In the genomic region with DNA sequence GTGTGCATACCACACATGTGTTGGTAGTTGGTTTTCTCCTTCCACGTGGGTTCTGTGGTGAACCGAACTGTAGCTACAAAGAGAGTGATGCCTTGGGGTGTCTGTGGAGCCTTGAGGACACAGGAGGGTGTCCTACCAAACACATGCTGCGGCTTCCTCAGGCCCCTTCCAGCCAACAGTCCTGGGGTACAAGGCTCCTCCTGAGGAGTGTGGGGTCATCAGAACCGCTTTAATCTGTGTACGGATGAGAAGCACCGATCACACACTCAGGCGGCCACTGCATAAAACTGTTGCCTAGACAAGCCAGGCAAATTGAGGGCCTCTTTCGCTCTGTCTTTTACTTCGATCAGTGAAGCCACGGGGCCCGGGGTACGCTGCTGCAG, we compare ENCODE assay signal across 8 mouse cellular contexts. TPM values are rescaled to one million over a fixed set of nuclear protein-coding genes. Genes with fewer than 3 reads are reported as not detected.
DNase-seq lines count a peak whose midpoint lies in the region; ATAC-seq lines count a peak whose summit lies in the region.

No protein-coding gene starts in this region.

- H3K4me1 ChIP-seq in kidney, embryonic 14.5 days (ENCODE audit: control insufficient read depth, insufficient read depth, low read length): peaks cover 25% of the 10 kb centered on the region
- H3K4me1 ChIP-seq in liver, embryonic 15.5 days (replicated peaks): peaks cover 45% of the 10 kb centered on the region
- peaks cover 35% of the 10 kb centered on the region for H3K4me1 ChIP-seq in neural tube, embryonic 15.5 days

- peak overlapping the region; percentile 42 for H3K4me3 ChIP-seq in kidney, embryonic 14.5 days (ENCODE audit: low read length)
- peak overlapping the region; percentile 61 for H3K4me3 ChIP-seq in liver, embryonic 15.5 days (replicated peaks)
- peak overlapping the region; percentile 45 for H3K4me3 ChIP-seq in neural tube, embryonic 15.5 days (replicated peaks)

- peak; percentile 55 for DNase-seq in layer of hippocampus, adult 11-12 months (ENCODE audit: low spot score)
- no peak for DNase-seq in layer of hippocampus, adult 9-10 months (ENCODE audit: low spot score)
- DNase-seq in cerebellum, adult 9-11 months: peak; percentile 71
- DNase-seq in heart, adult 9 months (ENCODE audit: low spot score in 2 of 2): peak; percentile 33 to 52
- peak; percentile 26 to 27 for DNase-seq in urinary bladder, postnatal 36 days (ENCODE audit: low spot score in 2 of 2)

- no peak for ATAC-seq in kidney, embryonic 14.5 days (ENCODE audit: low FRiP score, low TSS enrichment)
- ATAC-seq in liver, embryonic 15.5 days (ENCODE audit: insufficient read depth): no peak
- ATAC-seq in neural tube, embryonic 15.5 days (ENCODE audit: low FRiP score): no peak

- peak overlapping the region; percentile 89 for H3K27ac ChIP-seq in kidney, embryonic 14.5 days (ENCODE audit: low read depth, low read length)
- peak overlapping the region; percentile 84 for H3K27ac ChIP-seq in liver, embryonic 15.5 days (replicated peaks)
- peak overlapping the region; percentile 95 for H3K27ac ChIP-seq in neural tube, embryonic 15.5 days (replicated peaks)

- peak overlapping the region; percentile 58 for H3K9ac ChIP-seq in kidney, embryonic 14.5 days (ENCODE audit: low read depth, low read length)
- H3K9ac ChIP-seq in liver, embryonic 15.5 days: peak overlapping the region; percentile 59
- H3K9ac ChIP-seq in neural tube, embryonic 15.5 days (replicated peaks): peak overlapping the region; percentile 53

- H3K27me3 ChIP-seq in kidney, embryonic 14.5 days (ENCODE audit: control insufficient read depth, insufficient read depth, low read length): no peaks in the 10 kb centered on the region
- H3K27me3 ChIP-seq in liver, embryonic 15.5 days: no peaks in the 10 kb centered on the region
- no peaks in the 10 kb centered on the region for H3K27me3 ChIP-seq in neural tube, embryonic 15.5 days (replicated peaks)

- H3K4me2 ChIP-seq in kidney, embryonic 14.5 days (replicated peaks; ENCODE audit: low read depth, low read length): peak overlapping the region; percentile 68
- peak overlapping the region; percentile 98 for H3K4me2 ChIP-seq in liver, embryonic 15.5 days
- H3K4me2 ChIP-seq in neural tube, embryonic 15.5 days: peak overlapping the region; percentile 63

- no peaks in the 10 kb centered on the region for H3K9me3 ChIP-seq in kidney, embryonic 14.5 days (ENCODE audit: control insufficient read depth, low read length)
- no peaks in the 10 kb centered on the region for H3K9me3 ChIP-seq in liver, embryonic 15.5 days (replicated peaks)
- H3K9me3 ChIP-seq in neural tube, embryonic 15.5 days (replicated peaks): no peaks in the 10 kb centered on the region

- no peaks in the 10 kb centered on the region for H3K36me3 ChIP-seq in kidney, embryonic 14.5 days (ENCODE audit: control insufficient read depth, insufficient read depth, low read length)
- no peaks in the 10 kb centered on the region for H3K36me3 ChIP-seq in liver, embryonic 15.5 days (replicated peaks)
- no peaks in the 10 kb centered on the region for H3K36me3 ChIP-seq in neural tube, embryonic 15.5 days

- 21% methylated on average over 12 of the region's 12 CpGs for WGBS in kidney, embryonic 14.5 days
- WGBS in liver, embryonic 15.5 days (ENCODE audit: insufficient replicate concordance): 10% methylated on average over 12 of the region's 12 CpGs
- 14% methylated on average over 12 of the region's 12 CpGs for whole genome bisulfite sequencing in neural tube, embryonic 15.5 days

RNA-seq across cellular contexts. Expression of a gene that starts 0.9 kb away (rescaled TPM):
- 27.1 and 44.0 TPM in 2 replicates for polyA plus RNA-seq in kidney, embryonic 14.5 days (2014; fragmentation: Nextera tagmentation; extraction: Ambion mirVana)
- 9.8 and 10.1 TPM in 2 replicates for polyA plus RNA-seq in liver, embryonic 15.5 days (2015; fragmentation: Nextera tagmentation; extraction: Ambion mirVana)
- polyA plus RNA-seq in neural tube, embryonic 15.5 days (2015; fragmentation: Nextera tagmentation; extraction: Ambion mirVana): 42.7 and 43.4 TPM in 2 replicates

RNA-seq across cellular contexts. Expression of a gene that starts 43.7 kb away (rescaled TPM):
- 231 and 270 TPM in 2 replicates for polyA plus RNA-seq in kidney, embryonic 14.5 days (2014; fragmentation: Nextera tagmentation; extraction: Ambion mirVana)
- polyA plus RNA-seq in liver, embryonic 15.5 days (2015; fragmentation: Nextera tagmentation; extraction: Ambion mirVana): 160 TPM in 2 replicates
- polyA plus RNA-seq in neural tube, embryonic 15.5 days (2015; fragmentation: Nextera tagmentation; extraction: Ambion mirVana): 435 and 492 TPM in 2 replicates

RNA-seq across cellular contexts. Expression of a gene that starts 43.8 kb away (rescaled TPM):
- polyA plus RNA-seq in kidney, embryonic 14.5 days (2014; fragmentation: Nextera tagmentation; extraction: Ambion mirVana): 40.6 and 45.7 TPM in 2 replicates
- 21.4 and 23.8 TPM in 2 replicates for polyA plus RNA-seq in liver, embryonic 15.5 days (2015; fragmentation: Nextera tagmentation; extraction: Ambion mirVana)
- 32.7 and 34.2 TPM in 2 replicates for polyA plus RNA-seq in neural tube, embryonic 15.5 days (2015; fragmentation: Nextera tagmentation; extraction: Ambion mirVana)
